Mouse (Mus musculus) urinary bladder, postnatal 36 days (tissue): ENCODE data around the gene Zfp882.
"Not testable (repeated sequence)": the region's sequence is repeated elsewhere in the genome, so short reads cannot be mapped to it uniquely, and the experiment has no call there.

Experiments used
- DNase-seq, 2 experiments: peaks; one replicate each; pipeline ENCODE4 v3.0.0; 2022; ENCODE audit warnings: low spot score in 2 of 2, mixed read lengths in 1 of 2

Gene Zfp882

DNA sequence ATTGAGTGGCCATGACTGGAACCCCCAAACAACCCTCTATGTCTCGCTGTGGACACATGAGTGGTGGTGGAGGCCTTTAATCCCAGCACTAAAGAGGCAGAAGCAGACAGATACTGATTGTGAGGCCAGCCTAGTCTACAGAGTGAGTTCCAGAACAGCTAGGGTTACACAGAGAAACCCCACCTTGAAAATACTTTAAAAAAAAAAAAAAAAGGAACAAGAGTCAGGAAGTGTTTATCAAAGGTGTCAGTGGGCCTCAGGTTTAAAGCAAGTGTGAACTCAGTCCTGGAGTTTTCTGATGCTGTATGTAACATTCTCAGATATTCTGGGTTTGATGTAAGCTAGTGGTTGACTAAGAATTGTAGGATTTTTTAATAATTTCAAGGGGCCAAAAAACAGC is 44.1 kb downstream of the Zfp882 start:
- DNase-seq: no peak

DNA sequence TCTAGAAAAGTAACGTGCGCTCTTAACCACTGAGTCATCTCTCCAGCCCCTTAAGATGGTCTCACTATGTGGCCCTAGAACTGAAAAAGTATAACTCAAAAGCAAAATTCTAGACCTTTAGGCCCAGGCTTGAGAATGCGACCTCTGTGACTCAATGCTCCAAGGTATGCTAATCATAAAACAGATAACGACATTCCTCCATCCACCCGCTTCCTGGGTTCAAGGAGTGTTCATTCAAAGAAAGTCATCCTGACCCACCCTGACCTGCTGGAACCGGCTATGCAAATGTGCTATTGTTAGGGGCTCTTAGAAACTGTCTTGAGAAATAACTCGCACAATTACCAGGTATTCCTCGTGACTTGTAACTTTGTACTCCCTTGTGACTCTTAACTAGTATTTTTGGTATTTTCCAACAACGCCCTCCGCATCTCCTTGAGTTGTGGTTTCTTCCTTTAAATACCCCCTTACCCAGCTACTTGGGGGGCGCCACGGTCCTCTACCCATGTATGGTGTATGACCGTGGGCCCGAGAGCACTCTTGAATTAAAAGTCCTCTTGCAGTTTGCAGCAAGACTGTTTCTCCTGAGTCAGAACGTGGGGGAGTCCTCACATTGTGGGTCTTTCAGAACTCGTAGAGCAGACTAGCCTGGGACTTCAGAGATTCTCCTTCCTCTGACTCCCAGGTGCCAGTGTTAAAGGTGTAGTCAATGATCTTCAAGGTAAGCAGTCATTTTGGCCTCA is 44.7 kb downstream of the Zfp882 start:
- DNase-seq: not testable (repeated sequence)

DNA sequence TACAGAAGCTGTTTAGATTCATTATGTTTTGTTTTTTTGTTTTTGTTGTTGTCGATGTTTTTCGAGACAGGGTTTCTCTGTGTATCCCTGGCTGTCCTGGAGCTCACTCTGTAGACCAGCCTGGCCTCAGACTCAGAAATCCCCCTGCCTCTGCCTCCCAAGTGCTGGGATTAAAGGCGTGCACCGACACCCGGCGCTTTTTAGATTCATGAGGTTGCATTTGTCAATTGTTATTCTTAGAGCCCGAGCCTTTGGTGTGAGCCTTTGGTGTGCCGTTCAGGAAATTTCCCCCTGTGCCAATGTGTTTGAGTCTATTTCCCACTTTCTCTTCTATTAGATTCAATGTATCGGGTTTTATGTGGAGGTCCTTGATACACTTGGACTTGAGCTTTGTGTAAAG is 46.3 kb downstream of the Zfp882 start:
- DNase-seq: no peak

DNA sequence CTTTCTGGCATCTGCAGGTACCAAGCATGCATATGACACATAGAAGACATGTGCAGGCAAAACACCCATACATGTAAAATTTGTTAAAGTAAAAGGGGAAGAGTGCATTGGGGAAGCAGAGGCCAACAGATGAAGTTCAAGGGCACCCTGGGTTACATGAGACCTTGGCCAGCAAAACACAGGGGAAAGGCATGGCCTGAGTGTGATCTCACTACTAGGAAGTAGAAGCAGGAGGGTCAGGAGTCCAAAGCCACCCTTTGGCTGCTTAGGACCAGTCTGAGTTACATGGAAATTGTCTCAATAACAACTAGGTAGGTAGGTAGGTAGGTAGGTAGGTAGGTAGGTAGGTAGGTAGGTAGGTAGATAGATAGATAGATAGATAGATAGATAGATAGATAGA is 52.1 kb downstream of the Zfp882 start:
- no peak for DNase-seq

- no peak for DNase-seq
Observed at GRCm38 (mm10) chr8:71961796-71962195, 53.4 kb downstream of the Zfp882 start.

- DNase-seq: no peak
Observed at GRCm38 (mm10) chr8:71964051-71964450, 55.6 kb downstream of the Zfp882 start.

GRCm38 (mm10) chr8:71965166-71965565 is 56.8 kb downstream of the Zfp882 start:
- DNase-seq: no peak
